In the genomic region with DNA sequence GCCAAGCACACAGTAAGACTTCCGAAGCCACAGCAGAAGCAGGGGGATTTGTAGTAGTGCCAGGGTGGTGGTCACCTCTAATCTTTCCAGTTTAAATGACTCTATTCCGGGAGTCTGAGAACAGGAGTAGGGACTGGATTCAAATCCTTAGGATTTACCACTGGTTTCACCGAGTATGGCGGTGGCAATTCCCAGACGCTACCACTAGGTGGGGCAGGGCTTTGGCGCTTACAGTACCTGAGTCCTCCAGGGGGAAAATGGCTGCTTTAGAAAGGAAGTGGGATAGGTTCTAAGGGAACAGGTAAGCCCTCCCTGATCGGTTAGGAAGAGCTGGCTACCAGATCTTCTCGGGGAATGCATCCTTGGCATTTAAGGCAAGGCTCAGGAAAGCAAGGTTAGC, we compare ENCODE assay signal across 9 mouse cellular contexts. TPM values are rescaled to one million over a fixed set of nuclear protein-coding genes. Genes with fewer than 3 reads are reported as not detected.
DNase-seq lines count a peak whose midpoint lies in the region; ATAC-seq lines count a peak whose summit lies in the region.
"Had no signal": no experiment of that assay in that cellular context is flagged by ENCODE, and none has a peak within 500 bp of the region (broad histone marks: within the 10 kb centered on the region; RNA-seq: fewer than 3 reads in every experiment).

No protein-coding gene starts in this region.

- H3K9ac ChIP-seq in forebrain, embryonic 14.5 days (ENCODE audit: low read length): no peak overlapping the region
- no peak overlapping the region for H3K9ac ChIP-seq in forebrain, embryonic 12.5 days
- no peak overlapping the region for H3K9ac ChIP-seq in midbrain, embryonic 14.5 days (replicated peaks; ENCODE audit: low read length)
- no peak overlapping the region for H3K9ac ChIP-seq in midbrain, embryonic 13.5 days (replicated peaks)
- H3K9ac ChIP-seq: limb, embryonic 12.5 days had no signal

- DNase-seq in forebrain, embryonic 14.5 days (ENCODE audit: low spot score): peak; percentile 43
- peak; percentile 55 for DNase-seq in midbrain, embryonic 14.5 days
- DNase-seq in adrenal gland, postnatal 14 days: peak; percentile 52
- DNase-seq in limb, embryonic 10.5 days (ENCODE audit: low spot score): peak; percentile 70
- peak; percentile 45 for DNase-seq in yolk sac, embryonic 10.5 days (ENCODE audit: low spot score)
- no peak for DNase-seq in spleen, adult 12 weeks (ENCODE audit: low spot score)

- no peaks in the 10 kb centered on the region for H3K9me3 ChIP-seq in forebrain, embryonic 14.5 days (replicated peaks; ENCODE audit: control insufficient read depth, low read length)
- no peaks in the 10 kb centered on the region for H3K9me3 ChIP-seq in forebrain, embryonic 12.5 days
- no peaks in the 10 kb centered on the region for H3K9me3 ChIP-seq in midbrain, embryonic 14.5 days (ENCODE audit: control insufficient read depth, low read length)
- H3K9me3 ChIP-seq in midbrain, embryonic 13.5 days: no peaks in the 10 kb centered on the region
- H3K9me3 ChIP-seq in limb, embryonic 10.5 days (replicated peaks): no peaks in the 10 kb centered on the region
- H3K9me3 ChIP-seq: limb, embryonic 12.5 days had no signal

- H3K36me3 ChIP-seq in forebrain, embryonic 14.5 days (ENCODE audit: control insufficient read depth, insufficient read depth, low read length): no peaks in the 10 kb centered on the region
- no peaks in the 10 kb centered on the region for H3K36me3 ChIP-seq in forebrain, embryonic 12.5 days (replicated peaks)
- H3K36me3 ChIP-seq in midbrain, embryonic 14.5 days (ENCODE audit: control insufficient read depth, insufficient read depth, low read length): no peaks in the 10 kb centered on the region
- no peaks in the 10 kb centered on the region for H3K36me3 ChIP-seq in midbrain, embryonic 13.5 days
- H3K36me3 ChIP-seq in limb, embryonic 10.5 days: no peaks in the 10 kb centered on the region
- H3K36me3 ChIP-seq: limb, embryonic 12.5 days had no signal

- H3K27me3 ChIP-seq in forebrain, embryonic 14.5 days (replicated peaks; ENCODE audit: control insufficient read depth, insufficient read depth, low read length): no peaks in the 10 kb centered on the region
- H3K27me3 ChIP-seq in forebrain, embryonic 12.5 days: 0 out of 2 replicates have a peak, but pooled peaks cover 8% of the 10 kb centered on the region
- H3K27me3 ChIP-seq in midbrain, embryonic 14.5 days (ENCODE audit: control insufficient read depth, insufficient read depth, low read length): no peaks in the 10 kb centered on the region
- 0 out of 2 replicates have a peak, but pooled peaks cover 3% of the 10 kb centered on the region for H3K27me3 ChIP-seq in midbrain, embryonic 13.5 days
- H3K27me3 ChIP-seq in limb, embryonic 10.5 days (ENCODE audit: low read depth, poor library complexity, severe bottlenecking): no peaks in the 10 kb centered on the region
- H3K27me3 ChIP-seq: limb, embryonic 12.5 days had no signal

- H3K27ac ChIP-seq in forebrain, embryonic 14.5 days (ENCODE audit: low read depth, low read length): no peak overlapping the region
- H3K27ac ChIP-seq in forebrain, embryonic 12.5 days: no peak overlapping the region
- H3K27ac ChIP-seq in midbrain, embryonic 14.5 days (replicated peaks; ENCODE audit: low read depth, low read length): no peak overlapping the region
- H3K27ac ChIP-seq in midbrain, embryonic 13.5 days: no peak overlapping the region
- no peak overlapping the region for H3K27ac ChIP-seq in limb, embryonic 10.5 days
- H3K27ac ChIP-seq: limb, embryonic 12.5 days had no signal

- H3K4me3 ChIP-seq in forebrain, embryonic 14.5 days (ENCODE audit: low read depth, low read length): no peak overlapping the region
- H3K4me3 ChIP-seq in forebrain, embryonic 12.5 days (replicated peaks): no peak overlapping the region
- no peak overlapping the region for H3K4me3 ChIP-seq in midbrain, embryonic 14.5 days (replicated peaks; ENCODE audit: low read depth, low read length)
- no peak overlapping the region for H3K4me3 ChIP-seq in midbrain, embryonic 13.5 days (replicated peaks)
- no peak overlapping the region for H3K4me3 ChIP-seq in limb, embryonic 10.5 days
- H3K4me3 ChIP-seq: limb, embryonic 12.5 days had no signal

- no peaks in the 10 kb centered on the region for H3K4me1 ChIP-seq in forebrain, embryonic 14.5 days (ENCODE audit: control insufficient read depth, insufficient read depth, low read length)
- no peaks in the 10 kb centered on the region for H3K4me1 ChIP-seq in forebrain, embryonic 12.5 days
- H3K4me1 ChIP-seq in midbrain, embryonic 14.5 days (ENCODE audit: control insufficient read depth, insufficient read depth, low read length): no peaks in the 10 kb centered on the region
- H3K4me1 ChIP-seq in midbrain, embryonic 13.5 days (replicated peaks): no peaks in the 10 kb centered on the region
- H3K4me1 ChIP-seq in limb, embryonic 10.5 days: no peaks in the 10 kb centered on the region
- H3K4me1 ChIP-seq: limb, embryonic 12.5 days had no signal

- no peak for ATAC-seq in forebrain, embryonic 14.5 days
- ATAC-seq in forebrain, embryonic 12.5 days (ENCODE audit: low FRiP score): no peak
- ATAC-seq in midbrain, embryonic 14.5 days (ENCODE audit: low FRiP score, low TSS enrichment): no peak
- no peak for ATAC-seq in midbrain, embryonic 13.5 days

- no peak overlapping the region for H3K4me2 ChIP-seq in forebrain, embryonic 14.5 days (ENCODE audit: low read length)
- H3K4me2 ChIP-seq in forebrain, embryonic 12.5 days: no peak overlapping the region
- no peak overlapping the region for H3K4me2 ChIP-seq in midbrain, embryonic 14.5 days (ENCODE audit: low read length)
- H3K4me2 ChIP-seq in midbrain, embryonic 13.5 days (replicated peaks): no peak overlapping the region
- H3K4me2 ChIP-seq: limb, embryonic 12.5 days had no signal

- WGBS in forebrain, embryonic 14.5 days: 46% methylated on average over 8 of the region's 8 CpGs
- WGBS in forebrain, embryonic 12.5 days: 42% methylated on average over 8 of the region's 8 CpGs
- WGBS in midbrain, embryonic 14.5 days: 40% methylated on average over 8 of the region's 8 CpGs
- WGBS in midbrain, embryonic 13.5 days: 48% methylated on average over 8 of the region's 8 CpGs
- WGBS in limb, embryonic 10.5 days: 40% methylated on average over 8 of the region's 8 CpGs

RNA-seq across cellular contexts. Expression of gene Hnf1b, which starts 17.5 kb away (rescaled TPM):
- 0.09 and 0.14 TPM in 2 replicates for polyA plus RNA-seq in forebrain, embryonic 14.5 days (2014; fragmentation: Nextera tagmentation; extraction: Ambion mirVana)
- not detected in 2 replicates for polyA plus RNA-seq in forebrain, embryonic 12.5 days (2016; fragmentation: Nextera tagmentation; extraction: Ambion mirVana)
- polyA plus RNA-seq in midbrain, embryonic 14.5 days (2014; fragmentation: Nextera tagmentation; extraction: Ambion mirVana): 0.12 TPM in 2 replicates
- polyA plus RNA-seq in midbrain, embryonic 13.5 days (2015; fragmentation: Nextera tagmentation; extraction: Ambion mirVana): 0.10 TPM in 1 of 2 replicates, not detected in the other
- total RNA-seq in adrenal gland, postnatal 14 days (2021): 1.8 TPM in 1 of 2 replicates, not detected in the other
- polyA plus RNA-seq in limb, embryonic 10.5 days (2016; fragmentation: Nextera tagmentation; extraction: Ambion mirVana): 0.14 TPM in 1 of 2 replicates, not detected in the other
- polyA plus RNA-seq: limb, embryonic 12.5 days had no signal
